Mouse (Mus musculus) embryonic facial prominence, embryonic 15.5 days (tissue): Measurements from ENCODE around the gene Dock9. TPM values are rescaled to one million over a fixed set of nuclear protein-coding genes. Genes with fewer than 3 reads are reported as not detected.

Source experiments
- ATAC-seq: fragments of 200-750 bp; cut with Nextera tagmentation; 2 replicates; pipeline ENCODE4 v1.8.0; 2017; ENCODE audit warnings: low read depth, moderate TSS enrichment; ENCODE audit not compliant: insufficient number of reproducible peaks, low FRiP score, low TSS enrichment
- H3K27ac ChIP-seq: fragments of 300-500 bp; sonication (generic); replicated peaks from 2 replicates; pipeline ENCODE4 v1.5.1; 2015; ENCODE audit warnings: mild to moderate bottlenecking, inconsistent platforms
- H3K27me3 ChIP-seq: fragments of 300-500 bp; sonication (generic); 2 replicates; pipeline ENCODE4 v1.6.1; 2015; ENCODE audit warnings: inconsistent platforms
- H3K36me3 ChIP-seq: fragments of 300-500 bp; sonication (generic); 2 replicates; pipeline ENCODE4 v1.6.1; 2015; ENCODE audit warnings: mild to moderate bottlenecking, inconsistent platforms
- H3K4me1 ChIP-seq: fragments of 300-500 bp; sonication (generic); 2 replicates; pipeline ENCODE4 v1.6.1; 2015; ENCODE audit warnings: inconsistent platforms
- H3K4me2 ChIP-seq: fragments of 300-500 bp; sonication (generic); replicated peaks from 2 replicates; pipeline ENCODE4 v1.6.1; 2015; ENCODE audit warnings: mild to moderate bottlenecking, inconsistent platforms
- H3K4me3 ChIP-seq: fragments of 300-500 bp; sonication (generic); replicated peaks from 2 replicates; pipeline ENCODE4 v1.5.1; 2015; ENCODE audit warnings: mild to moderate bottlenecking, inconsistent platforms
- H3K9ac ChIP-seq: fragments of 300-500 bp; sonication (generic); 2 replicates; pipeline ENCODE4 v1.6.1; 2015; ENCODE audit warnings: inconsistent platforms
- H3K9me3 ChIP-seq: fragments of 300-500 bp; sonication (generic); replicated peaks from 2 replicates; pipeline ENCODE4 v1.6.1; 2016; ENCODE audit warnings: inconsistent platforms
- WGBS: fragments of 180-500 bp; shearing (Covaris S2); methylation state at CpG from one replicate; pipeline ENCODE4 v1.1.7; 2015; 5-methylcytosine and 5-hydroxymethylcytosine counted together
- polyA plus RNA-seq: library from polyadenylated mRNA; unstranded; fragments of >200 nt; fragmentation: Nextera tagmentation; extraction: Ambion mirVana; gene quantifications from 2 replicates; pipeline ENCODE4 v1.2.1, GENCODE M21; 2015

Dock9 gene
- polyA plus RNA-seq, 1 experiment from 2014 or later: 8.7 TPM

- no peak for ATAC-seq
- WGBS: 42% methylated on average over 7 of the region's 7 CpGs
- Histone ChIP-seq H3K27ac (no peak overlapping the region), H3K27me3 (peaks cover 8% of the 10 kb centered on the region), H3K9me3 (no peaks in the 10 kb centered on the region), H3K9ac (no peak overlapping the region), H3K36me3 (no peaks in the 10 kb centered on the region), H3K4me1 (no peaks in the 10 kb centered on the region), H3K4me2 (no peak overlapping the region), H3K4me3 (no peak overlapping the region)
These were observed 249.9 kb downstream of the Dock9 start for GRCm38 (mm10) chr14:121547745-121548144.

DNA sequence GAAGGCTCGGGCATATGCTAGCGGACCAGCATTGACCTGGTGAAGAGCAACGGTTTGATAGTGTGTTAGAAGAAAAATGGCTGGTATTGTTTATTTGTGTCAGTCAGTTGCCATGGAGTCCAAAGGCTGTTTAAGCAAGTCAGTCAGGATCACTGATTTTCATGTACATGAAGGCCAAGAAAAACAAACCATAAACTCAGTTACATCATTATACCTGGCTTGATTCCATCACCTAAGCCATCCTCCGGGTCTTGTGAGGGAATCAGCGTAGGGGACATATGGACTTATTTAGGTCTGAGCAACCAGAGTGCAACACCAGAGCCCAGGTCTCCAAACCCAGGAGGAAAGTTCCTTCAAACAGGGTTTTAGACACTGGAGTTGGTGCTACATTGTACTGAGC lies 251.0 kb downstream of the Dock9 start:
- Histone ChIP-seq H3K9me3 (no peaks in the 10 kb centered on the region), H3K4me3 (no peak overlapping the region), H3K9ac (no peak overlapping the region), H3K4me2 (no peak overlapping the region), H3K4me1 (no peaks in the 10 kb centered on the region), H3K27me3 (peaks cover 5% of the 10 kb centered on the region; the same call in 1 of the 2 replicates), H3K36me3 (no peaks in the 10 kb centered on the region), H3K27ac (no peak overlapping the region)
- no peak for ATAC-seq
- 84% methylated on average over 5 of the region's 5 CpGs for WGBS

- H3K4me3 ChIP-seq: no peak overlapping the region
- H3K9ac ChIP-seq: no peak overlapping the region
These were observed 251.9 kb downstream of the Dock9 start for GRCm38 (mm10) chr14:121545551-121546331.

DNA sequence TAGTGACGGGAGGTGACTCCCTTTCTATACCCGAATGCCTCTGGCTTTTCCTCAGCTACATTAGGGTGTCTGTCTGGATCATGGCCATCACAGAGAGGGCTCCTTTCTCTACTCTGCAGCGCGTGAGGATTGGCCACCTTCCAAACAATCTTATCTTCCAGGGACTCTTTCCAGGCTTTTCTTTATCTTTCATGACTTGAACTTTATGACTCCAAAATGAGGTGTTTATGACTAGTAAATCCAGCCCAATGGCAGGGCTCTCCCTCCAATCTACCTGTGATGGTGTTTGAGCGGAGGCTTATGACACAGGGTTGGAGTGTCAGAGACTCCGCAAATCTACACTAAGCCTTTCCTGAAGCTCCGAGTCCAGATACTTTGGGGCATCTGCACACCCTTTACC lies 256.4 kb downstream of the Dock9 start:
- Histone ChIP-seq H3K9ac (no peak overlapping the region), H3K27me3 (no peaks in the 10 kb centered on the region), H3K4me3 (no peak overlapping the region), H3K9me3 (no peaks in the 10 kb centered on the region), H3K4me2 (no peak overlapping the region), H3K36me3 (no peaks in the 10 kb centered on the region), H3K27ac (no peak overlapping the region), H3K4me1 (no peaks in the 10 kb centered on the region)
- WGBS: 83% methylated on average over 7 of the region's 7 CpGs
- ATAC-seq: no peak

More at GRCm38 (mm10) chr14:121545551-121546331, 251.9 kb downstream of the Dock9 start:
- Histone ChIP-seq H3K4me2 (no peak overlapping the region), H3K4me1 (no peaks in the 10 kb centered on the region), H3K27me3 (peaks cover 5% of the 10 kb centered on the region; the same call in 1 of the 2 replicates), H3K27ac (no peak overlapping the region), H3K36me3 (no peaks in the 10 kb centered on the region), H3K9me3 (no peaks in the 10 kb centered on the region)
- no peak for ATAC-seq
- WGBS: 82% methylated on average over 14 of the region's 14 CpGs

DNA sequence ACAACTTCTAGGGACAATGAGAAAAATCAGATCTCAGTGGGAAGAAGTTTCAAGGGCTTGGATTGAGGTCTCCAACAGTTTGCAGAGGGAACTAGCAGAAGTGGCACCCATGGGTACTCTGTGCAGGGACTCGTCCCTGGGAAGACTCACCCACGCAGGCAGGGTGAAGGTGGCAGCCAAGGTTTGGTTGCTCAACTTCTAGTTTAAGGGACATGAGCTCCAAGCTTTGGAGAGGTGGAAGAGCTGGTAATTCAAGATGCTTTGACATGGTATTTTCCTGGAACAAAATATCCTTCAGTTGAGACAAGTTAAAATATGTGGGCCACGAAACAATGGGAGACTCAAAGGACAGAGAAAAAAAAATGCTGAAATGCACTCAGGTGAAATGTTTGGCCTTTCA lies 263.1 kb downstream of the Dock9 start:
- H3K27me3 ChIP-seq: no peaks in the 10 kb centered on the region
- no peak overlapping the region for H3K4me2 ChIP-seq
- ATAC-seq: no peak
- no peak overlapping the region for H3K27ac ChIP-seq
- 72% methylated on average over 3 of the region's 3 CpGs for WGBS
- H3K9me3 ChIP-seq: no peaks in the 10 kb centered on the region
- H3K4me1 ChIP-seq: no peaks in the 10 kb centered on the region
- H3K9ac ChIP-seq: no peak overlapping the region
- H3K36me3 ChIP-seq: no peaks in the 10 kb centered on the region
- no peak overlapping the region for H3K4me3 ChIP-seq

DNA sequence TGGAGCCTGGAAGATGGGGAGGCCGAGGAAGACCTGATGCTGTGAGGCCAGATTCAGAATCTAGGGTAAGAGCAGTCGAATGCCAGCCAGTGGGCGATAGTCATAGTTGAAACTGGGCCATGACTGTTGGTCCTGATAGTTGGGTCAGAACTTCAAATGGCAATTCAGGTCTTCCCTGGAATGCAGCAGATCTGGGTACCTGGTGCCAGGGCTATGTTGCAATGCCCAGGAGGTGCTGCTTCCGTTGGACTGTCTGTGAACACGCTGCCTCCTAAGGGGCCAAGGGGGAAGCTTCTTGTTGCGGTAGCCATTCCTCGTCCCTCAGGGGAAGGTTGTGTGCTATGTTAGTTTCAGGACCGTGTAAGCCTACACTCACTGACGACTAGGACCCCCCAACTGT lies 266.8 kb downstream of the Dock9 start:
- Histone ChIP-seq H3K9me3 (no peaks in the 10 kb centered on the region), H3K4me2 (no peak overlapping the region), H3K36me3 (no peaks in the 10 kb centered on the region), H3K9ac (no peak overlapping the region), H3K4me3 (no peak overlapping the region), H3K4me1 (no peaks in the 10 kb centered on the region), H3K27me3 (no peaks in the 10 kb centered on the region), H3K27ac (no peak overlapping the region)
- no peak for ATAC-seq
- 82% methylated on average over 9 of the region's 9 CpGs for WGBS

DNA sequence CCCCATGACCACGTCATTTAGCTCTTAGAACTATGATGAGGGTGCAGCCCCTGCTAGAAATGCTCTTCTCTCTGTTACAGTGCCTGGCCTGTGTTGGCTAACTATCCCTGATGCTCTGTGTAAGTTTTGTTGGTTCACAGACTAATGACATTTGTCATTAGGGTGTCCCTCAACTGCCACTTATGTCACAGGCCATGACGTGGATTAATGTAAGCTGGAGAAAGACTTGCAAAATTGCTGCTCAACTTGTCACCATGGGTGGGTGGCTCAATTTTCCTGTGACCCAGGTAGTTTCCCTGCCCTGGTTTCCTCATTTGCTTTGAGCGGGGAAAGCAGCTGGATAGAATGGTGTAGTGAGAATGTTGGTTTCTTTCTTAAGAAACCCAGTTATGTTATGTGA lies 269.8 kb downstream of the Dock9 start:
- H3K4me3 ChIP-seq: no peak overlapping the region
- no peak overlapping the region for H3K27ac ChIP-seq
- no peak for ATAC-seq
- H3K9me3 ChIP-seq: no peaks in the 10 kb centered on the region
- H3K27me3 ChIP-seq: no peaks in the 10 kb centered on the region
- H3K9ac ChIP-seq: no peak overlapping the region
- no peaks in the 10 kb centered on the region for H3K36me3 ChIP-seq
- H3K4me2 ChIP-seq: no peak overlapping the region
- 81% methylated on average over 3 of the region's 3 CpGs for WGBS
- H3K4me1 ChIP-seq: no peaks in the 10 kb centered on the region

DNA sequence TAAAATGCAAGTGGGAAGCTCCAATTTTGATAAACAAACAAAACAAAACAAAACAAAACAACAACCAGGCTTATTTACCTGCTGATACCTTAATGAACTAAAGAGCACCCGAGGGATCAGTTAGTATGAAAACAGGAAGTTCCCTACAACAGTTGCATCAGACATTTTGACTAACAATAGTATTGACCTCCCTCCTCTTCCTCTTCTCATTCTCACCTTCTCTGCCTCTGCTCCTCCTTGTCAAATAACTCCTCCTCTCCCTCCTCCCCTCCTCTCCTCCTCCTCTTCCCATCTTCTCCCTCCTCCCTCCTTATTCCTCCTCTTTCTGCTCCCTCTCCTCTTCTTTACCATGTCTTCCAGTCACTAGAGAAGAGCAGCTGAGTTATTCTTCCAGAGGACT lies 270.4 kb downstream of the Dock9 start:
- no peaks in the 10 kb centered on the region for H3K36me3 ChIP-seq
- H3K4me3 ChIP-seq: no peak overlapping the region
- 76% methylated on average over 1 of the region's 1 CpGs for WGBS
- H3K9ac ChIP-seq: no peak overlapping the region
- H3K27me3 ChIP-seq: no peaks in the 10 kb centered on the region
- no peaks in the 10 kb centered on the region for H3K9me3 ChIP-seq
- no peak for ATAC-seq
- no peaks in the 10 kb centered on the region for H3K4me1 ChIP-seq
- no peak overlapping the region for H3K27ac ChIP-seq
- H3K4me2 ChIP-seq: no peak overlapping the region

- Histone ChIP-seq H3K36me3 (no peaks in the 10 kb centered on the region), H3K9me3 (no peaks in the 10 kb centered on the region), H3K4me3 (no peak overlapping the region), H3K9ac (no peak overlapping the region), H3K27ac (no peak overlapping the region), H3K4me1 (no peaks in the 10 kb centered on the region), H3K4me2 (no peak overlapping the region), H3K27me3 (no peaks in the 10 kb centered on the region)
- ATAC-seq: no peak
- WGBS: 75% methylated on average over 4 of the region's 4 CpGs
These were observed 275.9 kb downstream of the Dock9 start for GRCm38 (mm10) chr14:121521709-121522108.

DNA sequence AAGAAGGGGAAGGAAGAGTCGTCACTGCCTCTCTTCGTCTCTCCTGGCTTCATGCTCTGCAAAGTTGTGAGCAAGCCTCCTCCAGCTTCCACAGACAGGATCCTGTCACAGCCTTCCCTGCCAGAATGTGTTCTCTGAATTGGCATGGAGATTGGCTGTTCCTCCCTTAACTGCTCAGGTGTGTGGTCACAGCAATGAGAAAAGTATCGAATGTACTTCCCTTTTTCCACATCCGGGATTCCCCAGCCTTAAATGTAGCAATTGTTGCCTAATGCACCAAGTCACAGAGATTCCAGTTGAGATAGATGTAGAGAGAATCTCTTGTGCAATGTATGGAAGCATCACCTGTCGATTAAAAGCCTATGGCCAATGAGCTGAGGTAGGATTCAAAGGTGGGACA lies 280.8 kb downstream of the Dock9 start:
- no peak overlapping the region for H3K9ac ChIP-seq
- H3K4me1 ChIP-seq: no peaks in the 10 kb centered on the region
- no peaks in the 10 kb centered on the region for H3K27me3 ChIP-seq
- no peaks in the 10 kb centered on the region for H3K36me3 ChIP-seq
- no peaks in the 10 kb centered on the region for H3K9me3 ChIP-seq
- H3K4me3 ChIP-seq: no peak overlapping the region
- no peak overlapping the region for H3K4me2 ChIP-seq
- 74% methylated on average over 5 of the region's 5 CpGs for WGBS
- no peak for ATAC-seq
- no peak overlapping the region for H3K27ac ChIP-seq

DNA sequence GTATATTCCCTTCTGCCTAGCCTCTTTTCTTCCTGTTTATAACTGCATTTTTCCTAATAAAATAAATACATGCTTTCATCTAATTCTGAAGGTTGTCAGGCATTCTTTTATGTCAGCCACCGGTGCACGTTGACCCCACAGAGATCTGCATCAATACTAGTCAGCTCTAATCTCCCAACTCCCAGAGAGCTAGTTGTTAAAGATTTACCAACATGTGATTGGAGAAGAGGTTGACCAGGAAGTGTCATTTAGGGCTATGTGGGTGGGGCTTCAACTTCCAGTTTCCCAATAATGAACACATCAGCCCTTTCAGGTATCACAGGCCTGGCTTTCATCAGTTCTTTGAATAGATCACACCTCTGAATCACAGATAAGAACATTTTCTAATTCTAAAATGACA lies 288.7 kb downstream of the Dock9 start:
- Histone ChIP-seq H3K4me2 (no peak overlapping the region), H3K27me3 (peaks cover 33% of the 10 kb centered on the region), H3K9me3 (no peaks in the 10 kb centered on the region), H3K27ac (no peak overlapping the region), H3K4me1 (peaks cover 4% of the 10 kb centered on the region; the same call in 1 of the 2 replicates), H3K36me3 (no peaks in the 10 kb centered on the region), H3K9ac (no peak overlapping the region), H3K4me3 (no peak overlapping the region)
- 64% methylated on average over 2 of the region's 2 CpGs for WGBS
- no peak for ATAC-seq

- Histone ChIP-seq H3K27ac (no peak overlapping the region), H3K27me3 (peaks cover 40% of the 10 kb centered on the region), H3K36me3 (no peaks in the 10 kb centered on the region), H3K9me3 (no peaks in the 10 kb centered on the region), H3K9ac (no peak overlapping the region), H3K4me1 (peaks cover 4% of the 10 kb centered on the region; the same call in 1 of the 2 replicates), H3K4me3 (no peak overlapping the region), H3K4me2 (no peak overlapping the region)
- ATAC-seq: no peak
- WGBS: 19% methylated on average over 6 of the region's 6 CpGs
These were observed 291.3 kb downstream of the Dock9 start for GRCm38 (mm10) chr14:121506336-121506735.
